ENCODE assay signal across 12 mouse cellular contexts in the genomic region with DNA sequence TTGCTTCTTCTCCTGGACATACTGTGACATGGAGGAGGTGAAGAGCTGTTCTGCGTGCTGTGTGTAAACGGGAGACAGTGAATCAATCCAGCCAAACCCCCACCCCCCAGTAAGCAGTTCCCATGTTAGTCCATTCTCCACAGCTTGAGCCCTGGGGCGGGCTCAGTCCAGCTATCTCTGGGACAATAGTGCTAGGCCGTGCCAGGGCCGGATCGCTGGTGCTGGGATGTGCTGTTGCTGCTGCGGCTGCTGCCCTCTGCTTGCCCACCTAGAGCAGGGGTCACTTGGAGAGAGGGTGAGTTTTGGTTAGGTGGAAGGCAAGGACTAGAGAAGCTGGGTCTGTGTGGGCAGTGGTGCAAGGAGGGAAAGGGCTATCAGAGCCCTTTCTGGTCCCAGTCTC. TPM values are rescaled to one million over a fixed set of nuclear protein-coding genes. Genes with fewer than 3 reads are reported as not detected.
DNase-seq lines count a peak whose midpoint lies in the region; ATAC-seq lines count a peak whose summit lies in the region.
"Had no signal": no experiment of that assay in that cellular context is flagged by ENCODE, and none has a peak within 500 bp of the region (broad histone marks: within the 10 kb centered on the region; RNA-seq: fewer than 3 reads in every experiment).

No protein-coding gene starts in this region.

- WGBS in heart, embryonic 13.5 days: 42% methylated on average over 7 of the region's 7 CpGs
- 46% methylated on average over 7 of the region's 7 CpGs for WGBS in hindbrain, embryonic 14.5 days
- 48% methylated on average over 7 of the region's 7 CpGs for WGBS in neural tube, embryonic 15.5 days

- H3K36me3 ChIP-seq in heart, embryonic 13.5 days: peaks cover 46% of the 10 kb centered on the region
- peaks cover 48% of the 10 kb centered on the region for H3K36me3 ChIP-seq in hindbrain, embryonic 14.5 days (replicated peaks; ENCODE audit: control insufficient read depth, insufficient read depth)
- H3K36me3 ChIP-seq in neural tube, embryonic 15.5 days: peaks cover 21% of the 10 kb centered on the region

- H3K4me2 ChIP-seq in heart, embryonic 13.5 days: peak overlapping the region; percentile 20
- H3K4me2 ChIP-seq in hindbrain, embryonic 14.5 days (replicated peaks): peak overlapping the region; percentile 98
- H3K4me2 ChIP-seq in neural tube, embryonic 15.5 days: peak overlapping the region; percentile 87; the same call in 1 of the 2 replicates

- H3K9me3 ChIP-seq in heart, embryonic 13.5 days: no peaks in the 10 kb centered on the region
- H3K9me3 ChIP-seq in hindbrain, embryonic 14.5 days (ENCODE audit: control insufficient read depth, low read length): no peaks in the 10 kb centered on the region
- H3K9me3 ChIP-seq in neural tube, embryonic 15.5 days (replicated peaks): no peaks in the 10 kb centered on the region

- H3K4me1 ChIP-seq in heart, embryonic 13.5 days: peaks cover 87% of the 10 kb centered on the region
- peaks cover 44% of the 10 kb centered on the region for H3K4me1 ChIP-seq in hindbrain, embryonic 14.5 days (replicated peaks; ENCODE audit: control insufficient read depth, insufficient read depth, low read length)
- H3K4me1 ChIP-seq in neural tube, embryonic 15.5 days: peaks cover 60% of the 10 kb centered on the region

- H3K27ac ChIP-seq in heart, embryonic 13.5 days (replicated peaks): 0 out of 2 replicates have a peak overlapping the region, but pooled peaks have one; percentile 38
- H3K27ac ChIP-seq in hindbrain, embryonic 14.5 days: no peak overlapping the region
- H3K27ac ChIP-seq in neural tube, embryonic 15.5 days (replicated peaks): peak overlapping the region; percentile 96; the same call in 1 of the 2 replicates

- H3K9ac ChIP-seq in heart, embryonic 13.5 days: peak overlapping the region; percentile 51; the same call in 1 of the 2 replicates
- peak overlapping the region; percentile 51 for H3K9ac ChIP-seq in hindbrain, embryonic 14.5 days
- 0 out of 2 replicates have a peak overlapping the region, but pooled peaks have one; percentile 3 for H3K9ac ChIP-seq in neural tube, embryonic 15.5 days (replicated peaks)

- intact Hi-C loops in heart, postnatal 14 days (cut with DNase I): no loop called here

- ATAC-seq in heart, embryonic 13.5 days (ENCODE audit: extremely low read depth, insufficient number of reproducible peaks, low FRiP score, low TSS enrichment): no peak
- ATAC-seq in hindbrain, embryonic 14.5 days (ENCODE audit: low FRiP score): no peak
- no peak for ATAC-seq in neural tube, embryonic 15.5 days (ENCODE audit: low FRiP score)

- H3K4me3 ChIP-seq in heart, embryonic 13.5 days: no peak overlapping the region
- no peak overlapping the region for H3K4me3 ChIP-seq in hindbrain, embryonic 14.5 days (replicated peaks; ENCODE audit: low read length)
- no peak overlapping the region for H3K4me3 ChIP-seq in neural tube, embryonic 15.5 days (replicated peaks)

- no peaks in the 10 kb centered on the region for H3K27me3 ChIP-seq in heart, embryonic 13.5 days (replicated peaks)
- no peaks in the 10 kb centered on the region for H3K27me3 ChIP-seq in hindbrain, embryonic 14.5 days (ENCODE audit: control insufficient read depth, insufficient read depth, low read length)
- H3K27me3 ChIP-seq in neural tube, embryonic 15.5 days (replicated peaks): no peaks in the 10 kb centered on the region

- no peak for DNase-seq in heart, postnatal 14 days
- peak; percentile 34 for DNase-seq in lung, postnatal 36 days
- no peak for DNase-seq in lung, postnatal 10 days
- no peak for DNase-seq in hindbrain, embryonic 14.5 days (ENCODE audit: low spot score)
- no peak for DNase-seq in thymus, postnatal 36 days
- no peak for DNase-seq in left cerebral cortex, adult 18-20 months (ENCODE audit: low spot score in 2 of 2)
- DNase-seq: adrenal gland, postnatal 36 days had no signal

RNA-seq across cellular contexts. Expression of a gene that starts 20.6 kb away (rescaled TPM):
- polyA plus RNA-seq in heart, embryonic 13.5 days (2015; fragmentation: Nextera tagmentation; extraction: Ambion mirVana): 73.1 and 73.4 TPM in 2 replicates
- total RNA-seq in heart, postnatal 14 days (2021): 10 to 100 TPM; 71.1 to 71.5 TPM
- 96.0 and 115 TPM in 2 replicates for polyA plus RNA-seq in hindbrain, embryonic 14.5 days (2014; fragmentation: Nextera tagmentation; extraction: Ambion mirVana)
- 97.4 and 104 TPM in 2 replicates for polyA plus RNA-seq in neural tube, embryonic 15.5 days (2015; fragmentation: Nextera tagmentation; extraction: Ambion mirVana)
- 100 to 1,000 TPM; 219 to 239 TPM for total RNA-seq in left cerebral cortex, adult 18-20 months (2021)

RNA-seq across cellular contexts. Expression of a gene that starts 26.6 kb away (rescaled TPM):
- not detected in 2 replicates for polyA plus RNA-seq in heart, embryonic 13.5 days (2015; fragmentation: Nextera tagmentation; extraction: Ambion mirVana)
- total RNA-seq in heart, postnatal 14 days (2021): not detected
- polyA plus RNA-seq in hindbrain, embryonic 14.5 days (2014; fragmentation: Nextera tagmentation; extraction: Ambion mirVana): not detected in 2 replicates
- not detected in 2 replicates for polyA plus RNA-seq in neural tube, embryonic 15.5 days (2015; fragmentation: Nextera tagmentation; extraction: Ambion mirVana)
- not detected for total RNA-seq in left cerebral cortex, adult 18-20 months (2021)
- total RNA-seq: adrenal gland, postnatal 36 days; heart, postnatal 10 days; liver, adult 2 months had no signal
- polyA plus RNA-seq: liver, adult 2 months; stomach, embryonic 16.5 days had no signal

RNA-seq across cellular contexts. Expression of a gene that starts 50.6 kb away (rescaled TPM):
- 173 and 202 TPM in 2 replicates for polyA plus RNA-seq in heart, embryonic 13.5 days (2015; fragmentation: Nextera tagmentation; extraction: Ambion mirVana)
- 100 to 1,000 TPM in 1 of 2 experiments, 10 to 100 TPM in 1; 95.9 to 108 TPM for total RNA-seq in heart, postnatal 14 days (2021)
- polyA plus RNA-seq in hindbrain, embryonic 14.5 days (2014; fragmentation: Nextera tagmentation; extraction: Ambion mirVana): 117 and 129 TPM in 2 replicates
- 157 and 175 TPM in 2 replicates for polyA plus RNA-seq in neural tube, embryonic 15.5 days (2015; fragmentation: Nextera tagmentation; extraction: Ambion mirVana)
- total RNA-seq in left cerebral cortex, adult 18-20 months (2021): 10 to 100 TPM; 87.6 to 89.5 TPM

RNA-seq across cellular contexts. Expression of a gene that starts 59.3 kb away (rescaled TPM):
- 54.8 and 61.4 TPM in 2 replicates for polyA plus RNA-seq in heart, embryonic 13.5 days (2015; fragmentation: Nextera tagmentation; extraction: Ambion mirVana)
- 10 to 100 TPM; 36.9 to 40.5 TPM for total RNA-seq in heart, postnatal 14 days (2021)
- polyA plus RNA-seq in hindbrain, embryonic 14.5 days (2014; fragmentation: Nextera tagmentation; extraction: Ambion mirVana): 79.3 and 86.7 TPM in 2 replicates
- 85.9 and 87.4 TPM in 2 replicates for polyA plus RNA-seq in neural tube, embryonic 15.5 days (2015; fragmentation: Nextera tagmentation; extraction: Ambion mirVana)
- 10 to 100 TPM; 56.8 to 57.8 TPM for total RNA-seq in left cerebral cortex, adult 18-20 months (2021)

Comparison
In these comparisons a context has a peak if more than half of its experiments do, and no peak if none do; other contexts are left out.
1. H3K4me2 ChIP-seq: peak in every context shown above with its lines; median percentile 98 in hindbrain, embryonic 14.5 days; 87 in neural tube, embryonic 15.5 days; 20 in heart, embryonic 13.5 days.